Mouse (Mus musculus) bone marrow, adult 2 months (tissue): ENCODE measurements at regions not wholly inside any gene's neighbourhood (a gene's known extent, or its start where the extent isn't known, plus 50 kb on each side); places are given as distances from the start of the nearest gene placed in this dataset.

ENCODE experiments used
- H3K27ac ChIP-seq: fragments of 200-500 bp; 2 replicates; pipeline ENCODE4 v1.5.1; 2012; ENCODE audit warnings: low read depth, mild to moderate bottlenecking, control low read depth, inconsistent platforms, low read length; ENCODE audit not compliant: control insufficient read depth, poor library complexity, insufficient read depth
- H3K4me1 ChIP-seq: fragments of 200-500 bp; 2 replicates; pipeline ENCODE4 v1.6.1; 2011; ENCODE audit warnings: low read length; ENCODE audit not compliant: control insufficient read depth, insufficient read depth
- H3K4me3 ChIP-seq: fragments of 200-500 bp; replicated peaks from 2 replicates; pipeline ENCODE3; 2011; ENCODE audit warnings: mild to moderate bottlenecking, low read depth, low read length, control low read depth; ENCODE audit not compliant: control insufficient read depth
- CTCF ChIP-seq: fragments of 200-500 bp; IDR thresholded peaks from 2 replicates; pipeline ENCODE4 v1.5.1; 2011; ENCODE audit warnings: low read length, control low read depth; ENCODE audit not compliant: control insufficient read depth, insufficient read depth
- POLR2A ChIP-seq: fragments of 200-500 bp; IDR thresholded peaks from 2 replicates; pipeline ENCODE4 v1.6.1; 2011; ENCODE audit warnings: low read depth, mild to moderate bottlenecking, control low read depth, low read length, borderline replicate concordance; ENCODE audit not compliant: control insufficient read depth
- WGBS: fragments of 180-500 bp; shearing (Covaris S2); methylation state at CpG from one replicate; pipeline ENCODE4 v1.1.7; 2018; 5-methylcytosine and 5-hydroxymethylcytosine counted together

DNA sequence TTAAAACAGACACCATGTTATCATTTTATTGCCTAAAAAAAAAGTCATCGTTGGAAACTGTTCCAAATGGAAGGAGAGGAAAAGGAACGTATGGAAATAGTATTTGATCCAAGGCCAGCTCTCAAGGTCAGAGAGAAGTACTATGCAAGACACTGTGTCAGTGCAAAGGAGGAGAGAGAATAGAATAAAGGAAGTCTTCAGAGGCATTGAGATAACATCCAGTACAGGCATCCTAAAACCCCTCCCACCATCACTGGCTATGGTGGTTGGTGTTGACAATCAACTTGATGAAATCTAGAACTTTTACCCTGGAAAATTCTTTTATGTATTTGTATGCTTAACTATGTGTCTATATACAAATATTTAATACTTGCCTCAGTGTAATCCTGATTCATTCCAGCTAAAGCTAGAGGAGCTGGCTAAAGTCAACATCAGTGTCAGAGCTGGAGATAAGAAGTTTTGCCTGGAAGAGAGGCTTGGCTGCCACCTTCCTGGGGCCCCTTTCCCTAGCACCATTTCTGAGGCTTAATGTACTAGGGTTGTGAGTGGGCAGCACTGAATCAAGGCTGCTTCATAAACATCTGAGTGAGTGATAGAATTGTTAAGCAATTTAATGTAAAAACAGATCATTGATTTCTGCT lies 104.1 kb upstream of the Tmtc1 start:
- 71% methylated on average over 2 of the region's 2 CpGs for WGBS
- Histone ChIP-seq H3K27ac (no peak overlapping the region), H3K4me3 (no peak overlapping the region), H3K4me1 (no peaks in the 10 kb centered on the region)
- TF ChIP-seq POLR2A: no peak
- no peak for TF ChIP-seq CTCF

DNA sequence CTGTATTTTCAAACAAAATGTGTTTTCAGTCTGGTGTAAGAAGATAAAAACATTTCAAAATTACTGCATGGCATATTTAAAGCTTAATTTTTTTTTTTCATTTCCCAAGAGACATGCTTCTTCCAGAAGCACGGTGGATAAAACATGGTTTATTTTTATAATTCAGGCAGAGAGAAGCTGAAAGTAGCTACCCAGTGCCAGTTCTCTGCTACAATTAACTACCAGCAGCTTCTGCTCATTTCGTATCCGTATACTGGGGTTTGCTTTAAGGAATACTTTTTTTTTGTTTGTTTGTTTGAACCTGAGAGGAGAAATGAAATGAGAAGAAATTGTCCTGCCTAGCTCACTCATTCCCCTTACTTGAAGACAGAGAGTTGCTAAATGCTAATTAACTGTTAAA lies 98.9 kb upstream of the Tmtc1 start:
- H3K4me3 ChIP-seq: no peak overlapping the region
- WGBS: 82% methylated on average over 3 of the region's 3 CpGs
- H3K27ac ChIP-seq: no peak overlapping the region
- no peak for TF ChIP-seq CTCF
- TF ChIP-seq POLR2A: no peak
- no peaks in the 10 kb centered on the region for H3K4me1 ChIP-seq

DNA sequence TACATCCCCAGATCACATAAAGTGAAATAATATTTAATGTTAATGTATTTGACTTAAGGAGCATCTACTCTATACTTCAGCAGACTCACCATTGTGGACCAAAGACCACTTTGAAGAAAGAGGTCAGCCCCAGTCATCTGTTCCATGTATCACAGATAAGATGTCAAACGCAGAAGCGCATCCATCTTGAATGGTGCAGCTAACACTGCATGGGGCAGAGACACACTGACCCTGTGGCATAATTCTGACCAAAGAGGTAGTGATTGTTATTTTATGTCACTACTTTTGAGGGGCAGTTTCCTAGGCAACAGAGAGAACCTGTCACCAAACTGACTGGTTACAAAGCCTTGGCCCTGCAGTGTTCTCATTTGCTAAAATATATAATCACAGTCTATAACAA lies 97.8 kb upstream of the Tmtc1 start:
- WGBS: 96% methylated on average over 2 of the region's 2 CpGs
- no peak for TF ChIP-seq POLR2A
- TF ChIP-seq CTCF: no peak
- no peak overlapping the region for H3K4me3 ChIP-seq

DNA sequence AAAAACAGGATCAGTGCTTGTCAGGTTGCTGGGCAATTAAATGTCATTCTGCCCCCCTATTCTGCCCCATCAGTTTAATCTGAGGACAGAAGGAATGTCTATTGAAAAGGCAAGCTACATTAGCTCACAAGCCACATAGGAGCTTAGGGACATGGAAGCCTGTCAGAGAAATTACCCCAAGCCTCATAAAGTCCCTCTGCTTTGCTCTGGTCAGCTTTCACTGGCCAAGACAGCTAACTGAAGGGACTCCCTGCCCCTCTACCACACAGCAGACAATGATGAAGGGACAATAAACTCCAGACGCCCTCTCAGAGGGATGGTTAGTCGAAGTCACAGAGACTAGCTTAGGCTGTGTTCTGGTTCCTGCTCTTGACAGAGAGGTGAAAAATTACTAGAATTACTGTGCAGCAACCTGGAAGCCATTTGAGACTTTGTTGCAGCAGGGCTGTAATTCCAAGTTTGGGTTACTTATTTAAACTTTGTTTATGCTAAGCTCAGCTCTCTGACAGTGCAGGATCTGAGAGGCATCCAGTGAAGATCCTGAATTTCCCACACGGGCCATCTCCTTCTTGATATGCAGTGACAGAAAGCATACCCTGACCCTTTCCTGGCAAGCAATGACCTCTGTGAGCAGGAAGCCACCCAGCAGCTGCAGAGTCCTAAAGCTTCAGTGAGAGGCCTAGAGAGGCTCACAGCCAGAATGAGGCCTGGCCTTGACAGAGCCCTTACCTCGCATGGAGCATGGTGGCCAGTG lies 95.2 kb upstream of the Tmtc1 start:
- Histone ChIP-seq H3K27ac (no peak overlapping the region), H3K4me3 (no peak overlapping the region), H3K4me1 (no peaks in the 10 kb centered on the region)
- WGBS: 79% methylated on average over 4 of the region's 4 CpGs
- TF ChIP-seq CTCF (no peak), POLR2A (no peak)

More for the DNA sequence above, 97.8 kb upstream of the Tmtc1 start:
- H3K27ac ChIP-seq: no peak overlapping the region
- no peaks in the 10 kb centered on the region for H3K4me1 ChIP-seq

DNA sequence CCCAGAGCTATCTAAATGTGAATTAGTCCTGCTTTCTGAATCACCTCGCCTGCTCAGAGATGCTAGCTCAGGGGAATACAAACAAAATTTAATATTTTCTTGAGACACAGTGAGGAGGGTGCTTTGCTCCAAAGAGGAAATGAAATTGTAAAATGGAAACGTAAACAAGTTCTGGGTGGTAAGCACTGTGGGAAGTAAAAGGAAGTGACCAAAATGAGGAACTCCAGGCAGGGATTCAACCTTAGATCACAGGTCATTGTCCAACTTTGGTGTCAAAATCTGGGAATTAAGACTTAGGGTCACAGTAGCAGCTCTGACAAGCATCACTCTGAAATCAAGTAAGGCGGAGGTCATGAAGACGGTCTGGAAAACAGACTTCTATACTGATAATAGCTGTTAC lies 90.2 kb upstream of the Tmtc1 start:
- Histone ChIP-seq H3K4me1 (no peaks in the 10 kb centered on the region; the same call in none of the 2 replicates), H3K27ac (no peak overlapping the region), H3K4me3 (no peak overlapping the region)
- TF ChIP-seq CTCF (no peak), POLR2A (no peak)
- WGBS: 53% methylated on average over 4 of the region's 4 CpGs

DNA sequence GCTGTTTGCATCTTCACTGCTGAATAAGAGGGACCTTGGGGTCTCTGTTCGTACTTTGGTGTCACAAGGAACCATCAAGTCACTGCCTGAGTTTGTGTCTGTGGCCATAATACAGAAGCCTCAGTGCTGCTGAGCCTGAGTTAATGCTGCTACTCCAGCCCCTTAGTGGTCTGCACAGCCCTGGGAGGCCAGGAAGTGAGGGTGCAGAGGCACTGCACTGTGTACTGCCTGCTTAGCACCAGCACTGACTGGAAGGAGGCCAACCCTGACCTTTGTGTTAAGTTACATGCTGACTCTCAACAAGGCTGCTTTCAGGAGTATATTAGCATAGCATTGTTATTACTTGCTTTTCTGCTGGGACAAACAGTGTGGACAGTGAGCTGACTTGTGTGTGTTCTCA lies 86.9 kb upstream of the Tmtc1 start:
- 89% methylated on average over 1 of the region's 1 CpGs for WGBS
- no peaks in the 10 kb centered on the region; the same call in none of the 2 replicates for H3K4me1 ChIP-seq
- TF ChIP-seq CTCF (no peak), POLR2A (no peak)
- no peak overlapping the region for H3K4me3 ChIP-seq
- H3K27ac ChIP-seq: no peak overlapping the region

DNA sequence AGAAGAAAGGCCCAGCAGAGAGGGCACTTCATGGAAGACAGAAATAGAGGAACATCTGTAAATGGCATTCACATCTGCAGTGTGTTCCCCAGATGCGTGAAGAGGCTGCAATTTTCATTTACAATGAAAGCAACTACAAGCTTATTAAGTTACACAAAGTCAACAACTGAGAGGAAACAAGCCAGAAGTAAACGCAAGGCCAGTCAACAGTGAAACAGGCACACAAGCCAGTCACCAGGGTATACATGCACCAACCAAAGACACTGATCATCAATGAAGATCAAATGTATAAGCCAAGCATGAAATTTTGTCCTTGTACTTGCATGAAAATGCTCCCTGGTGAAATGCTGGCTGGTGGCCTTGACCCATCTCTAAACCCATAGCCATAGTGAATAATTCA lies 84.4 kb upstream of the Tmtc1 start:
- Histone ChIP-seq H3K4me3 (no peak overlapping the region), H3K4me1 (no peaks in the 10 kb centered on the region; the same call in none of the 2 replicates), H3K27ac (no peak overlapping the region)
- TF ChIP-seq POLR2A (no peak), CTCF (no peak)
- WGBS: 89% methylated on average over 2 of the region's 2 CpGs

DNA sequence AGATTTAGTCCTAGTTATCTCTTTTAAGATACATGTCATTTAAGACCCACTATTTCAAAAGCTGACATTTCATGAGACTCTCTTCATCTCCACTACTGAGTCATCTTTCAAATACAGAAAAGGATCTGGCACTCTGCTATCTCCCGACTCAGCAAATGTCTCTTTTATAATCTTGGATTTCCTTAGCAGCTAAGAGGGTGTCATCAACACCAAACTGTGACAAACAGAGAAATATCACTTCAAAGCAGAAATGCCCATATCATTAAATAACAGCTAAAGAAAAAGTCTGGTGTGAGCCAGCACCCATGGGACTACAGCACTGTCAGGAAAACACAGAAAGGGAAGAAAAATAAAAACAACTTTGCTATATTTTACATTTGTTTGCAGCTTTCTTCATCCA lies 78.7 kb upstream of the Tmtc1 start:
- 35% methylated on average over 1 of the region's 1 CpGs for WGBS

More for the DNA sequence above, 78.7 kb upstream of the Tmtc1 start:
- no peak overlapping the region for H3K4me3 ChIP-seq
- H3K4me1 ChIP-seq: no peaks in the 10 kb centered on the region
- H3K27ac ChIP-seq: no peak overlapping the region
- TF ChIP-seq POLR2A (no peak), CTCF (no peak)
